Mouse (Mus musculus) megakaryocyte, adult 5-6 weeks (primary cell): ENCODE results near the gene Sh3rf3. TPM values are rescaled to one million over a fixed set of nuclear protein-coding genes. Genes with fewer than 3 reads are reported as not detected.

Source experiments
- ATAC-seq: 2 replicates; pipeline ENCODE4 v1.8.0; 2016; ENCODE audit warnings: mild to moderate bottlenecking, inconsistent platforms; ENCODE audit not compliant: poor library complexity, severe bottlenecking
- total RNA-seq, 2 experiments: library from RNA; stranded (forward) in 1 of 2; stranded (reverse) in 1 of 2; fragments of 153-499, 151-499 nt in 1 of 2; fragments of 221-1000, 200-1000 nt in 1 of 2; gene quantifications; 2 replicates each; pipeline versions ENCODE4 v1.2.3 to v1.2.4; 2015 to 2017

The Sh3rf3 gene
- total RNA-seq (2015) (not detected in 2 replicates), total RNA-seq (2017) (not detected in 2 replicates)

GRCm38 (mm10) chr10:58813081-58813800 lies at the start of gene Sh3rf3:
Gene Sh3rf3 (plus strand): TSS chr10:58813359.
- no peak for ATAC-seq

- no peak for ATAC-seq
These were observed 24.5 kb upstream of the Sh3rf3 start for GRCm38 (mm10) chr10:58788486-58789274.

GRCm38 (mm10) chr10:58797555-58797954 lies 15.6 kb upstream of the Sh3rf3 start:
- no peak for ATAC-seq

- ATAC-seq, result no peak
These were observed 15.0 kb upstream of the Sh3rf3 start for GRCm38 (mm10) chr10:58798156-58798555.

- ATAC-seq, result no peak
These were observed 12.1 kb upstream of the Sh3rf3 start for GRCm38 (mm10) chr10:58800996-58801433.

- ATAC-seq, result no peak
These were observed 10.8 kb upstream of the Sh3rf3 start for GRCm38 (mm10) chr10:58802391-58802790.

- ATAC-seq, result no peak
These were observed 5.2 kb upstream of the Sh3rf3 start for GRCm38 (mm10) chr10:58807956-58808355.

- ATAC-seq, result no peak
These were observed 3.0 kb upstream of the Sh3rf3 start for GRCm38 (mm10) chr10:58810181-58810580.

GRCm38 (mm10) chr10:58812210-58813080 lies 714 bp upstream of the Sh3rf3 start:
- ATAC-seq, result peak; percentile 57; the same call in 1 of the 2 replicates

GRCm38 (mm10) chr10:58813801-58814191 lies 637 bp downstream of the Sh3rf3 start:
- no peak for ATAC-seq

GRCm38 (mm10) chr10:58814486-58814885 lies 1.3 kb downstream of the Sh3rf3 start:
- ATAC-seq, result no peak

- ATAC-seq, result no peak
These were observed 10.9 kb downstream of the Sh3rf3 start for GRCm38 (mm10) chr10:58824016-58824568.

- no peak for ATAC-seq
These were observed 16.3 kb downstream of the Sh3rf3 start for GRCm38 (mm10) chr10:58829251-58830111.

GRCm38 (mm10) chr10:58833146-58833545 lies 20.0 kb downstream of the Sh3rf3 start:
- no peak for ATAC-seq

- no peak for ATAC-seq
These were observed 20.6 kb downstream of the Sh3rf3 start for GRCm38 (mm10) chr10:58833741-58834178.

- no peak for ATAC-seq
These were observed 23.2 kb downstream of the Sh3rf3 start for GRCm38 (mm10) chr10:58836391-58836790.

- no peak for ATAC-seq
These were observed 24.3 kb downstream of the Sh3rf3 start for GRCm38 (mm10) chr10:58837504-58837903.

GRCm38 (mm10) chr10:58841945-58842344 lies 28.8 kb downstream of the Sh3rf3 start:
- no peak for ATAC-seq

GRCm38 (mm10) chr10:58843100-58843499 lies 29.9 kb downstream of the Sh3rf3 start:
- no peak for ATAC-seq

GRCm38 (mm10) chr10:58848127-58848526 lies 35.0 kb downstream of the Sh3rf3 start:
- ATAC-seq, result no peak
